Mouse (Mus musculus) yolk sac, embryonic 10.5 days (tissue): ENCODE results near the gene Slc35e4.
"Not testable (repeated sequence)": the region's sequence is repeated elsewhere in the genome, so short reads cannot be mapped to it uniquely, and the experiment has no call there.

ENCODE experiments used
- DNase-seq: peaks from one replicate; pipeline ENCODE4 v3.0.0-alpha.2; 2017; ENCODE audit warnings: low spot score

Slc35e4 gene

GRCm38 (mm10) chr11:3913316-3914108, 952 bp downstream of the Slc35e4 start:
- DNase-seq: peak; percentile 86

GRCm38 (mm10) chr11:3912875-3913271, 1.6 kb downstream of the Slc35e4 start:
- no peak for DNase-seq

- no peak for DNase-seq
Observed at GRCm38 (mm10) chr11:3912100-3912874, 2.2 kb downstream of the Slc35e4 start.

- not testable (repeated sequence) for DNase-seq
Observed at GRCm38 (mm10) chr11:3911440-3911839, 3.0 kb downstream of the Slc35e4 start.

GRCm38 (mm10) chr11:3910513-3911310, 3.8 kb downstream of the Slc35e4 start:
- DNase-seq: no peak

GRCm38 (mm10) chr11:3909236-3909635, 5.2 kb downstream of the Slc35e4 start:
- no peak for DNase-seq

- no peak for DNase-seq
Observed at GRCm38 (mm10) chr11:3905446-3905845, 9.0 kb downstream of the Slc35e4 start.

GRCm38 (mm10) chr11:3904673-3905072, 9.8 kb downstream of the Slc35e4 start:
- DNase-seq: no peak

- no peak for DNase-seq
Observed at GRCm38 (mm10) chr11:3903046-3903445, 11.4 kb downstream of the Slc35e4 start.

GRCm38 (mm10) chr11:3902516-3902915, 11.9 kb downstream of the Slc35e4 start:
- DNase-seq: no peak

GRCm38 (mm10) chr11:3900296-3900695, 14.2 kb downstream of the Slc35e4 start:
- no peak for DNase-seq

GRCm38 (mm10) chr11:3895933-3896332, 18.5 kb downstream of the Slc35e4 start:
- DNase-seq: no peak

- no peak for DNase-seq
Observed at GRCm38 (mm10) chr11:3895458-3895857, 19.0 kb downstream of the Slc35e4 start.

GRCm38 (mm10) chr11:3894406-3895281, 19.8 kb downstream of the Slc35e4 start, which contains the start of the genes 4921536K21Rik and Dusp18:
4921536K21Rik (minus strand) TSS chr11:3895098.
Dusp18 (plus strand) TSS chr11:3895240.
- peak; percentile 95 for DNase-seq

- DNase-seq: no peak
Observed at GRCm38 (mm10) chr11:3893970-3894369, 20.5 kb downstream of the Slc35e4 start.

- DNase-seq: no peak
Observed at GRCm38 (mm10) chr11:3887331-3887730, 27.1 kb downstream of the Slc35e4 start.

GRCm38 (mm10) chr11:3883711-3884110, 30.8 kb downstream of the Slc35e4 start:
- no peak for DNase-seq

- DNase-seq: peak; percentile 36
Observed at GRCm38 (mm10) chr11:3879836-3880235, 34.6 kb downstream of the Slc35e4 start.

- no peak for DNase-seq
Observed at GRCm38 (mm10) chr11:3878660-3879059, 35.8 kb downstream of the Slc35e4 start.

- no peak for DNase-seq
Observed at GRCm38 (mm10) chr11:3876419-3876818, 38.0 kb downstream of the Slc35e4 start.

- DNase-seq: no peak
Observed at GRCm38 (mm10) chr11:3864343-3864742, 50.1 kb downstream of the Slc35e4 start.
